Mouse (Mus musculus): ENCODE data around the gene Gm21972.

DNA sequence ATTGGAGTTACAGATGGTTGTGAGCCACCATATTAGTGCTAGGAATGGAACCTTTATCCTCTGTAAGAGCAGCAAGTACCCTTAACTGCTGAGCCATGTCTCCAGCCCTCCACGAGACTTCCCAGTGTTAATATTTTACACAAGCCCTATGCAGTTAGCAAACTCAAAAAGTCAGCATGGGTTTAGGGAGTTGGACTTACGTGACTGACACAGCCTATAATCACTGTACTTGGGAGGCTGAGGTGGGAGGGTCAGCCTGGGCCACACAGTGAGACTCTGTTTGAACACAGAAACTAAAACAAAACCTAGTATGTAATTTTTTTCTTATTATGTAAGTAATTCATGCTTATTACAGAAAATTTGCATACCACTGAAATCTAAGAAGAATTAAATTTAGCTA, 54.8 kb downstream of the Gm21972 start:
- TF ChIP-seq EP300 (IDR thresholded peaks at IDR 0.05; ENCODE audit: low read depth) (no peak), CTCF (IDR thresholded peaks at IDR 0.05; ENCODE audit: low read depth) (no peak)
